Mouse (Mus musculus) lung, embryonic 16.5 days (tissue): ENCODE measurements around the gene Drap1. TPM values are rescaled to one million over a fixed set of nuclear protein-coding genes. Genes with fewer than 3 reads are reported as not detected.
A peak's percentile ranks its signal among the peaks of the same experiment; 100 is the strongest.

ENCODE experiments used
- ATAC-seq: fragments of 200-750 bp; cut with Nextera tagmentation; 2 replicates; pipeline ENCODE4 v1.8.0; 2017; ENCODE audit warnings: low read depth, mild to moderate bottlenecking, moderate library complexity
- H3K27ac ChIP-seq: fragments of 300-500 bp; sonication (generic); 2 replicates; pipeline ENCODE4 v1.5.1; 2014; ENCODE audit warnings: mild to moderate bottlenecking, control low read depth, low read length
- H3K27me3 ChIP-seq: fragments of 300-500 bp; sonication (generic); 2 replicates; pipeline ENCODE4 v1.6.1; 2014; ENCODE audit warnings: low read depth, low read length, mixed read lengths; ENCODE audit not compliant: control insufficient read depth, insufficient read depth
- H3K36me3 ChIP-seq: fragments of 300-500 bp; sonication (generic); 2 replicates; pipeline ENCODE4 v1.6.1; 2014; ENCODE audit warnings: low read length; ENCODE audit not compliant: control insufficient read depth, insufficient read depth
- H3K4me1 ChIP-seq: fragments of 300-500 bp; sonication (generic); replicated peaks from 2 replicates; pipeline ENCODE4 v1.6.1; 2014; ENCODE audit warnings: low read length, mixed read lengths; ENCODE audit not compliant: control insufficient read depth, insufficient read depth
- H3K4me2 ChIP-seq: fragments of 300-500 bp; sonication (generic); 2 replicates; pipeline ENCODE4 v1.6.1; 2014; ENCODE audit warnings: low read depth, low read length, control low read depth
- H3K4me3 ChIP-seq: fragments of 300-500 bp; sonication (generic); 2 replicates; pipeline ENCODE4 v1.5.1; 2014; ENCODE audit warnings: mild to moderate bottlenecking, low read length, control low read depth
- H3K9ac ChIP-seq: fragments of 300-500 bp; sonication (generic); 2 replicates; pipeline ENCODE4 v1.6.1; 2014; ENCODE audit warnings: low read length, control low read depth
- H3K9me3 ChIP-seq: fragments of 300-500 bp; sonication (generic); 2 replicates; pipeline ENCODE4 v1.6.1; 2016; ENCODE audit warnings: low read length; ENCODE audit not compliant: control insufficient read depth
- WGBS: fragments of 180-500 bp; shearing (Covaris S2); extraction: QIAGEN DNeasy Blood & Tissue Kit; methylation state at CpG from one replicate; pipeline ENCODE4 v1.1.7; 2014; 5-methylcytosine and 5-hydroxymethylcytosine counted together
- polyA plus RNA-seq: library from polyadenylated mRNA; unstranded; fragments of >200 nt; fragmentation: Nextera tagmentation; extraction: Ambion mirVana; gene quantifications from 2 replicates; pipeline ENCODE4 v1.2.1, GENCODE M21; 2015

Drap1 gene
- polyA plus RNA-seq = 263 and 265 TPM in 2 replicates

DNA sequence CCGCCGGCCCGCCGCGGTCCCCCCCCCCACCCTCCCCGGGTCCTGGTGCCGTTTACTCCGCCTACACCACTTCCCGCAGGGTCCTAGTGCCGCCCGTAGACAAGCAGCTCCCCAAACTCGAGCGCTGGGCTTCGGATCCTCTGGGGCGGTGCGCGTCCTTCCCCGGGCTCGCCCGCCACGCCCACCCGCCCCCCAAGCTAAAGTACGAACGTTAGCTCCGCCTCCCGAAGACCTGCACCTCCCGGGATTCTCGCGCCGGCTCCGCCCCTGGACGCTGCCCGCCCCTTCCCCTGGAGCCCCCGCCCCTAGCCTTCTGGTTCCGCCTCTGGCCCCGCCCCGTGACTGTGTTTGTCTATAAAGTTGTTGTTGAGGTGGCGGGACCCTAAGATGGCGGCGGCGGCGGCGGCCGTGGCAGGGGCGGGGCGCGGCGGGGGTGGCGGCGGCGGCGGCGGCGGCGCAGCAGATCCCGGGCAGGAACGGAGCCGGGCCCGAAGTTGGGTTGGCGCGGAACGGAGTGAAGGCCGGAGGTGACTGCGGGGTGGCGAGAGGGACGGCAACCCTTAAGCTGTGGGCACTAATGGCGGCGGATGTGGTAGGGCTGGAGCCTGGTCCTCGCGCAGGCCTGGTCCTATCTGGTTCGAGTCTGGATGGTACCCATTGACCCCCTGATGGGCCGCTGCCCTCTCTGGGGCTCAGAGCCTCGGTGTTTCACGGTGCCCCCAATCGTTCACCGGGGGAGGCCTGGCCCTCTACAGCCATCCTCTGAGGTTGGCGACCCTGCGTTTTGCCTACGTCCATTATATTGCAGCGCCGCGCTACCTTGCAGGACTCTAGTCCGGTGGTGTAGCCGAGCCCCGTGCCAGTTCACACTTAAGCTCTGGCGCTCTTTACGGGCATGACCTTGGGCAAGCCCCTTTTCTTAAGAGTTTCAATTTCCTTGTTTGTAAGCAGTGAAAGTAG is at the start of gene Drap1, which contains the start of gene AI837181:
TSS of gene Drap1 (minus strand) at position 198 of the 960 bp plus-strand sequence.
TSS of gene AI837181 (plus strand) at position 363 of the 960 bp plus-strand sequence.
- Histone ChIP-seq H3K27me3 (no peaks in the 10 kb centered on the region), H3K36me3 (peaks cover 24% of the 10 kb centered on the region), H3K4me1 (peaks cover 21% of the 10 kb centered on the region), H3K4me3 (peak within 1 kb of the TSS; percentile 90), H3K27ac (peak within 1 kb of the TSS; percentile 97), H3K4me2 (peak within 1 kb of the TSS; percentile 71), H3K9ac (peak within 1 kb of the TSS; percentile 98), H3K9me3 (no peaks in the 10 kb centered on the region)
- ATAC-seq = peak; percentile 93
- WGBS = under 1% methylated on average over 56 of the region's 87 CpGs

GRCm38 (mm10) chr19:5473720-5474119 is 48.9 kb upstream of the Drap1 start, which contains the start of gene Efemp2:
Efemp2 (plus strand) TSS chr19:5473954.
- H3K4me3 ChIP-seq = peak within 1 kb of the TSS; percentile 62
- no peaks in the 10 kb centered on the region for H3K27me3 ChIP-seq
- H3K9ac ChIP-seq = peak within 1 kb of the TSS; percentile 81
- H3K9me3 ChIP-seq = no peaks in the 10 kb centered on the region
- peaks cover 16% of the 10 kb centered on the region for H3K4me1 ChIP-seq
- peak within 1 kb of the TSS; percentile 75 for H3K4me2 ChIP-seq
- peak within 1 kb of the TSS; percentile 89 for H3K27ac ChIP-seq
- peak; percentile 84 for ATAC-seq
- 2% methylated on average over 22 of the region's 22 CpGs for WGBS
- H3K36me3 ChIP-seq = peaks cover 1% of the 10 kb centered on the region; the same call in 1 of the 2 replicates

- Histone ChIP-seq H3K27ac (no peak overlapping the region), H3K4me2 (no peak overlapping the region), H3K4me3 (no peak overlapping the region)
Measured at GRCm38 (mm10) chr19:5472857-5473256, 48.1 kb upstream of the Drap1 start.

DNA sequence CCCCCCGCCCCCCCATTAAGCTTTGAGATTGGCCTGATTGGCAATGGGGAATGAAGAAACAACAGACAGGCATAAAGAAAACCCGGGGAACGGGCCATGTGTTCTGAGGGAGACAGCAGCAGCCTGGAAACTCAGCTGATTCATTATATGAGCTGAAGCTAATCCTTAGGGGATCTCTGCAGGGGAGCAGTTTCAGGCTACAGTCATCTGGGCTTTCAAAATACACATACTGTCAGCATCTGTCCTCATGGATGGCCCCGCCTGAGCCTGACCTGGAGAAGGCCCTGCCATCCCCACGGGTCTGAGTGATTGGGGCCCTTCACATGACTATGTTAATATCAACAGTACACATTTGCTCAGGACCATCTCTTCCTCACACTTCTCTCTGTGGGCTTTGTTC is 47.1 kb upstream of the Drap1 start:
- H3K9me3 ChIP-seq = no peaks in the 10 kb centered on the region
- H3K4me3 ChIP-seq = no peak overlapping the region
- H3K9ac ChIP-seq = no peak overlapping the region
- WGBS = 47% methylated on average over 5 of the region's 5 CpGs
- H3K27ac ChIP-seq = no peak overlapping the region
- no peak for ATAC-seq
- H3K36me3 ChIP-seq = peaks cover 6% of the 10 kb centered on the region
- H3K4me2 ChIP-seq = no peak overlapping the region
- H3K4me1 ChIP-seq = peaks cover 16% of the 10 kb centered on the region
- H3K27me3 ChIP-seq = no peaks in the 10 kb centered on the region

More at GRCm38 (mm10) chr19:5472857-5473256, 48.1 kb upstream of the Drap1 start:
- Histone ChIP-seq H3K9me3 (no peaks in the 10 kb centered on the region), H3K36me3 (no peaks in the 10 kb centered on the region), H3K27me3 (no peaks in the 10 kb centered on the region), H3K9ac (no peak overlapping the region), H3K4me1 (peaks cover 16% of the 10 kb centered on the region)
- 73% methylated on average over 3 of the region's 3 CpGs for WGBS
- no peak for ATAC-seq

GRCm38 (mm10) chr19:5468374-5468773 is 43.6 kb upstream of the Drap1 start, which contains the start of gene Ctsw:
Ctsw (minus strand) TSS chr19:5468507.
- Histone ChIP-seq H3K9me3 (no peaks in the 10 kb centered on the region), H3K4me3 (no peak within 1 kb of the TSS), H3K27me3 (no peaks in the 10 kb centered on the region), H3K9ac (no peak within 1 kb of the TSS), H3K36me3 (peaks cover 22% of the 10 kb centered on the region), H3K4me2 (no peak within 1 kb of the TSS), H3K4me1 (peaks cover 9% of the 10 kb centered on the region), H3K27ac (no peak within 1 kb of the TSS)
- WGBS = 45% methylated on average over 5 of the region's 5 CpGs
- ATAC-seq = no peak

- Histone ChIP-seq H3K27ac (no peak overlapping the region), H3K9ac (no peak overlapping the region), H3K27me3 (no peaks in the 10 kb centered on the region), H3K4me1 (peaks cover 9% of the 10 kb centered on the region), H3K9me3 (no peaks in the 10 kb centered on the region), H3K36me3 (peaks cover 25% of the 10 kb centered on the region), H3K4me2 (no peak overlapping the region), H3K4me3 (no peak overlapping the region)
- ATAC-seq = no peak
- WGBS = 90% methylated on average over 6 of the region's 6 CpGs
Measured at GRCm38 (mm10) chr19:5466916-5467500, 42.2 kb upstream of the Drap1 start.

DNA sequence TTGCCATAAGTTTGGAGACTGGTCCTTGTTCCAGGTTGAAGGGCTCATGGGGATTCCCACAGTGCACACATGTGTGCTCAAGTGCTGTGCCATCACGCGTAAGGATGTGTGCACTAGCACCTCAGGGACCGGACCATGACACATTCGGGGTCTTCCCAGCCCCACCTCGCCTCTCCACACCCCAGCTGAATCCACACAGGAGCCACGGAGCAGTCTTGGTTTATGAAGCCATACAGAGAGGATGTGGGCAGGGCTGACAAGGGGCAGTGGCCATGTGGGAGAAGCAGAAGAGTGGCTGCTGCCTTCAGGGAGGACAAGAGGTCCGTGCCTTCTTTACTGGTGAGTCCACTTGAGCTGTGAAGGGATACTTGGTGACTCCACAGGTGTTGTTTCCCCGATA is 40.3 kb upstream of the Drap1 start:
- no peak for ATAC-seq
- no peaks in the 10 kb centered on the region for H3K27me3 ChIP-seq
- peaks cover 19% of the 10 kb centered on the region for H3K4me1 ChIP-seq
- WGBS = 91% methylated on average over 8 of the region's 8 CpGs
- no peak overlapping the region for H3K4me2 ChIP-seq
- H3K36me3 ChIP-seq = peaks cover 25% of the 10 kb centered on the region
- H3K9me3 ChIP-seq = no peaks in the 10 kb centered on the region
- no peak overlapping the region for H3K9ac ChIP-seq
- H3K4me3 ChIP-seq = no peak overlapping the region
- no peak overlapping the region for H3K27ac ChIP-seq

DNA sequence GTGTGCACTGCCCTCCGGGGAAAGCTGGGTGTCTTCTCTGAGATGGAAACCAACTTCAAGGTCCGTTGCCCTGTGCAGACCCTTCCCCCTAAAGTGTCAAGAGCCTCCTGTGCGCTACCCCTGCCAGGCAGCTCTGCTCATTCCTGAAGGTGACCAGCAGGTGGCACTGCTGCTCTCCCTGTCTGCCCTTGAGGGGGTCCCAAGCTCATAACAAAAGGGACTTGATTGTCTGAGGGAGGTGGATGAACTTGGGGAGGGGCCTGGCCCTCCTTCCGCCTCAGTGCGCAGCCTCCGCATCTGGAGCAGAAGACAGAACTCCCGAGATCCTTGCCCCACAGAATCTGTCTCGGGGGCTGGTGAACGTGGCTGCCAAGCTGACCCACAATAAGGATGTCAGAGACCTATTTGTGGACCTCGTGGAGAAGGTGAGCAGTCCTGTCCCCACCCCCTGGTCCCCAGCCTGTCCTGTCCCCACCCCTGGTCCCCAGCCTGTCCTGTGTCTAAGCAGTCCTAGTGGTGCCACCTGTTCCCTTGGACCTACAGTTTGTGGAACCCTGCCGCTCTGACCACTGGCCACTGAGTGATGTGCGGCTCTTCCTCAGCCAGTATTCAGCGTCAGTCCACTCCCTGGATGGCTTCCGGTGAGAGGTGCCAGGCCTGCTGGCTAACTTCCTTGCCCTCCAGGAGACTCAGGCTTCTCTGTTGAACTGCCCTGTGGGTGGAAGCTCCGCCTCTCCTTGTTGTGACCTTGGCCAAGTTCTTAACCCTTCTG is 39.2 kb upstream of the Drap1 start:
- H3K36me3 ChIP-seq = peaks cover 25% of the 10 kb centered on the region
- no peaks in the 10 kb centered on the region for H3K9me3 ChIP-seq
- peak overlapping the region; percentile 53 for H3K27ac ChIP-seq
- peak; percentile 37 for ATAC-seq
- H3K4me2 ChIP-seq = peak overlapping the region; percentile 47
- peak overlapping the region; percentile 25; the same call in 1 of the 2 replicates for H3K4me3 ChIP-seq
- H3K9ac ChIP-seq = no peak overlapping the region
- H3K27me3 ChIP-seq = 0 out of 2 replicates have a peak, but pooled peaks cover 2% of the 10 kb centered on the region
- H3K4me1 ChIP-seq = peaks cover 21% of the 10 kb centered on the region
- 30% methylated on average over 15 of the region's 15 CpGs for WGBS
